Mouse (Mus musculus) mature B cell (primary cell): Measurements from ENCODE around the gene Npc1l1.

Source experiments
- in situ Hi-C: fragments of 300-500 bp; cut with MboI; formaldehyde crosslinking; loops from 2 replicates; pipeline ENCODE4 v1.14.3; 2019

Npc1l1 gene

DNA sequence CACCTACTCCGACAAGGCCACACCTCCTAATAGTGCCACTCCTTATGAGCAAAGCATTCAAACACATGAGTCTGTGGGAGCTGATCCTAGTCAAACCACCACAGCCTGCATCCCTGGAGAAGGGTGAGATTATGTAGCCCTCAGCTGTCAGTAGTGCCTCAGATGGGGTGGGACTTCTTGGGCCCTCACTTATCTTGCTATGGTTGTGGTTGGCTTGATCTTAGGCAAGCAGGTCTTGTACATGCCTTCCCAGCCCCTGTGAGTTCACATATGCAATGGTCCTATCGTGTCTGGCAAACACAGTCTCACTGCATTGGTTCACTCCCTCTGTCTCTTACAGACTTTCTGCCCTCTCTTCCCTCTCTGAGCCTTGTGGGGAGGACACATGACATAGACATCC lies 22.9 kb downstream of the Npc1l1 start:
- in situ Hi-C loops: no loop called here

- in situ Hi-C loops: no loop called here
Observed at GRCm38 (mm10) chr11:6200570-6200969, 29.4 kb downstream of the Npc1l1 start.

- in situ Hi-C loops: no loop called here
Observed at GRCm38 (mm10) chr11:6200087-6200569, 29.8 kb downstream of the Npc1l1 start, which contains the start of gene Nudcd3. Gene Nudcd3, minus strand, starts transcription at chr11:6200415.

- in situ Hi-C loops: loop anchor here (10.0 kb wide), 1 partner anchor 205 kb away; no protein-coding TSS in a partner anchor
Observed at GRCm38 (mm10) chr11:6199410-6200086, 30.4 kb downstream of the Npc1l1 start, which contains the start of gene A730071L15Rik. Gene A730071L15Rik, plus strand, starts transcription at chr11:6200029.

DNA sequence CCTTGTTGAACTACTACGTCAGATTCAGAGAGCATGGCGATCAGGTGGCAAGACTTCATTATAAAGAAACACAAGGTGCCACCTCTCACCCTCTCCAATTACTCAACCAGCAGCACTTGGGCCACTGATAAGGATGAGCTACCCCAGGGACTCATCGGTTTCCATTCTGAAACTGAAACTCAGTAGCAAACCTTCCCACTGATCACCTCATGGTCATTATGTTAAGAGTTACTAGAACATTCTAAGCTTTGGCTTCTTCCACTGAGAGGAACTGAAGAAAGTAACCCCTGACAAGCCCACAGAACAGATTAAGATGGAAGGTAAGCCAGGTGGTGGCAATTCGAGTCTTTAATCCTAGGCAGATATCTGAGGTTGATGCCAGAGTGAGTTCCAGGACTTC lies 31.5 kb downstream of the Npc1l1 start:
- in situ Hi-C loops: loop anchor here (10.0 kb wide), 1 partner anchor 204 kb away; no protein-coding TSS in a partner anchor

- in situ Hi-C loops: loop anchor here (10.0 kb wide), 1 partner anchor 202 kb away; no protein-coding TSS in a partner anchor
Observed at GRCm38 (mm10) chr11:6196780-6197179, 33.2 kb downstream of the Npc1l1 start.

- in situ Hi-C loops: no loop called here
Observed at GRCm38 (mm10) chr11:6187878-6188277, 42.1 kb downstream of the Npc1l1 start.

- in situ Hi-C loops: no loop called here
Observed at GRCm38 (mm10) chr11:6187399-6187798, 42.5 kb downstream of the Npc1l1 start.

GRCm38 (mm10) chr11:6184202-6184935 lies 45.6 kb downstream of the Npc1l1 start:
- in situ Hi-C loops: no loop called here

- in situ Hi-C loops: no loop called here
Observed at GRCm38 (mm10) chr11:6183246-6183645, 46.7 kb downstream of the Npc1l1 start.

GRCm38 (mm10) chr11:6180811-6181399 lies 49.0 kb downstream of the Npc1l1 start:
- in situ Hi-C loops: no loop called here

DNA sequence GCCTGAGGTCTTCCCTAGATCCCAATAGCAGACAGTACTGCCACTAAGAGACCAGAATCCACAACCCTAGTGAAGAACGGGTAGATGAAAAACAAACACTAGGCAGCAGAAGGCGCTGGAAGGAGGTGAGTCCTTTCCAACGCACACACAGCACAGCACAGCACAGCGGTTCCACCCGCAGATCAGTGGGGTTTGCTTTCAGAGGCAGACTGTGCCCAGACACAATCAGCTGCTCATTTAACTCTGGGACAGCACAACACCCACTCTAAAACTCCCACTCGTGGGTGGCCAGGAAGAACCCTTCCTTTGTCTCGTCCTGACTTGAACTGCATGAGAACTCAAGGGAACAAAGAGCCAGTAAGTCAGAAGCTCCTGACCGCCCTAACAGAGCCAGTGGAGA lies 50.7 kb downstream of the Npc1l1 start:
- in situ Hi-C loops: no loop called here

GRCm38 (mm10) chr11:6178673-6179166 lies 51.2 kb downstream of the Npc1l1 start:
- in situ Hi-C loops: no loop called here

GRCm38 (mm10) chr11:6177781-6178420 lies 52.0 kb downstream of the Npc1l1 start:
- in situ Hi-C loops: no loop called here

DNA sequence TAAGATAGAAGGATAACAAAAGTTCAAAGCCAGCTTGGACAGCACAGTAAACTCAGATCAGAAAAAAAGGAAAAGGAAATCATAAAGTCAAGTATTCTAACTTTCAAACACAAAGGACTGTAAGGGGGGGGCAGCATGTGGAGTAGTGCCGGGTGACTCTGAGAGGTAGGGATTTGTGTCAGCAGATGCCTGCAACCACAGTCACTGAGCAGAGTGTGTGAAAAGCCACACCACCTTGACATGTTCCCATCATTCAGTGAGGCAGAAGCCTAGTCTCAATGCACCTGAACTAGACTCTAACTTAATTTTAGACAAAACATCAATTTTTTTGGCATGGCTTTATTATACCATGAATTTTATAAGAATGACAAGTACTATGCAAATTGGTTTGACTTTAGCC lies 54.4 kb downstream of the Npc1l1 start:
- in situ Hi-C loops: no loop called here

DNA sequence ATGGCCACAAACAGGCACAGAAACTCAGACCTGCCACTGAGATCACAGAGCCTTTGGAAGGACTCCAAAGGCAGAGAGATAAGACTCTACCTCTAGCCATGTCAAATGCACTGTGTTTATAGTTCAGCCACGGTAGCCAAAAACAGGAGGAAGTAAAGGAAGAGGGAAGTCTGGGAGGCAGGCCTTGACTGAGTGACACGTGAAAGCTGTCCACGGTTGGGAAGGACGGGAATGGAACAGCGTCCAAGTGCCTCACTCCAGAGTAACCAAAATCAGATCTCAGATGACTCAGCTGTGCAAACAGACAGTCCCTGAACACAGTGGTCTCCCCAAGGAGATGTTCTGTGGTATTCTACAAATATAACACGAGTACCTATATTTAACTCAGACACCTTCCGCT lies 55.2 kb downstream of the Npc1l1 start:
- in situ Hi-C loops: no loop called here

DNA sequence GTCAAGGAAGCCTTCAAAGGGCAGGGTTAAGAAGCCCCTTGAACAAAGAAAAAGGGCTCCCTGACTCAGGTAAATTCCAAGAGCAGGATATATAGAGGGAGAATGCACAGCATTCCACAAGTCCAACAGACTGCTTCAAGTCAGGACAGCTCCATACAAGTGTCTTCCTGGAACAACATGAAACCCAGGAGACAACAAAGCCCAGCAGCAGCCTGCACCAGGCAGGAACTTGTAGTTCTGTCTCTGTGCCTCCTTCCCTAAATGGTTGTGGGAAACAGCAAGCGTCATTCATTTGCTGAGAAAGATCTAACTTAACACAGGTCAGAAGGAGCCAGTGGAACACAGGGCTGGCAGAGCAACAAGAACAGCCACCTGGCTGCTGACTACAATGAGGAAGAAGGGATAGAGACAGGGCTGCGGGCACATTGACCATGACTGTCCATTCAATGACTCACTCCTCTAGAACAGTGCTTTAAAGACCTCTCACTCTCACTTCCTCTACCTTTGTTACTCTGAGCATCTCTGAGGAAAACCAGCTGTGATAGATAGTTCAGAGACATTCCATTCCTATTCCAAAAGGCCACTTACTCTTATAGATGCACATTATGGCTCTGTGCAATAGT lies 60.8 kb downstream of the Npc1l1 start:
- in situ Hi-C loops: no loop called here

GRCm38 (mm10) chr11:6166351-6166750 lies 63.6 kb downstream of the Npc1l1 start:
- in situ Hi-C loops: no loop called here

DNA sequence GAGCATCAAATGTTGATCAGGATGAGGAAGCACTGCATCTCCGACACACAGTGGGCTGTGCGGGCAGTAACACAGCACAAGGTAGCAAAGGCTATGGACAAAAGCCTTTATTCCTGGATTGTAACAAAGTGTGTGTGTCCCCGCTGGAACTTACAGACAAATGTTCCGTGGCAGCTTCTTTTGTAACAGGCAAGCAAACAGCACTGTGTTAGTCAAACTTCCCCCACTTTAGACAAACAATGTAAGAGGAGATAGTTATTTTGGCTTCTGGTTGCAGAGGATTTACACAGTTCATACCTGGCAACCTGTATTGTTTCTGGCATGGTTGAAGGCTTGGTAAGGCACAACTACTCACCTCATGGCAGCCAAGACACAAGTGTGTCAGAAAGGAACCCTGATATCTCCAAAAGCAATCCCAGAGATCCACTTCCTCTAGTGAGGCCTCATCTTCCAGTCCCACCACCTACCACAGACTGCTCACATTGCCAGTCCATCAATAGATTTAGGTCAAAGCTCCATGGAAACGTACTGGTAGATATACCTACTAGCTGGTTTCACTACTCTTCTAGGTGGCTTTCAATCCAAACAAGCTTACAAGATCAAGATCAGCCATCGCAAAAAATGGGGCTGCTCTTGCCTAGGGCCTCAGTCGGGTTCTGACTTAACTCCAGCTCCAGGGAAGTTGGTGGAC lies 64.4 kb downstream of the Npc1l1 start:
- in situ Hi-C loops: no loop called here

DNA sequence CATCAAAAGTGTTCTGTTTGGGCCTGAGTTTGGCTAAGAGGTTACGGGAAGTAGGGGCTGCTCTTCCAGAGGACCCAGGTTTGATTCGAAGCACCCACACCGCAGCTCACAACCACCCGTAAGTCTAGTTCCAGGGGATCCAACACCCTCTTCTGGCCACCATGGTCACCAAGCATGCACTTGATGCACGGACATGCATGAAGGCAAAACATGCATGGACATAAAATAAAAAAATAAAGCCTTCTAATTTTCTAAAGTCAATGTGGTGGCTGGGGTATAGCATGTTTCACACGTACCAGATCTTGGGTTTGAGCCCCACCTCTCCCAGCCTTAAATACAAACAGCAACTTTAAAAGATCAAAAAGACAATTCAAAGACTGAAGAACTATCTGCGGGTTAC lies 65.2 kb downstream of the Npc1l1 start:
- in situ Hi-C loops: no loop called here

DNA sequence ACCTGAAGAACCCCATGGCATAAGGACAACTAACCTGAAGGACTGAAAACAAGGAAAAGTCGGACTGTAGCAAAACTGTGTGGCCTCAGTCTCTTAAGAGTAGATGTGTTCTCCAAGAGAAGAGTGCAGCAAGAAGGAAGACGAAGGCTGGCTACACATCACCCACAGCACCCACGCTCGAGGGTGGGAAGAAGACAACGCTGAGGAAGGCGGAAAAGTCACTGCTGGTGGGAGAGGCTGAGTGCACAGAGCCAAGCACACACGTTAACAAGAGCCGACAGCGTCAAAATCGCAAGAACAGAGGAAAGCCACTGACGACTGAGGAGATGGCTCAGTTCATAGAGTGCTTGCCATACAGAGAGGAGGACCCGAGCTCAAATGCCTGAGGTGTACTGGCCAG lies 66.2 kb downstream of the Npc1l1 start:
- in situ Hi-C loops: no loop called here
